Mouse (Mus musculus) thymus, postnatal 0 days (tissue): ENCODE results near the gene Tmem274. TPM values are rescaled to one million over a fixed set of nuclear protein-coding genes. Genes with fewer than 3 reads are reported as not detected.

Experiments
- DNase-seq: peaks from one replicate; pipeline ENCODE4 v3.0.0-alpha.2; 2015; ENCODE audit warnings: low spot score
- polyA plus RNA-seq: library from polyadenylated mRNA; unstranded; fragments of >200 nt; fragmentation: Nextera tagmentation; extraction: Ambion mirVana; gene quantifications from 2 replicates; pipeline ENCODE4 v1.2.1, GENCODE M21; 2015

Tmem274 gene
- polyA plus RNA-seq, 1 experiment from 2014 or later, result 0.31 TPM

- peak; percentile 94 for DNase-seq
These were observed 7.6 kb upstream of the Tmem274 start for GRCm38 (mm10) chr4:149469557-149469956.

DNA sequence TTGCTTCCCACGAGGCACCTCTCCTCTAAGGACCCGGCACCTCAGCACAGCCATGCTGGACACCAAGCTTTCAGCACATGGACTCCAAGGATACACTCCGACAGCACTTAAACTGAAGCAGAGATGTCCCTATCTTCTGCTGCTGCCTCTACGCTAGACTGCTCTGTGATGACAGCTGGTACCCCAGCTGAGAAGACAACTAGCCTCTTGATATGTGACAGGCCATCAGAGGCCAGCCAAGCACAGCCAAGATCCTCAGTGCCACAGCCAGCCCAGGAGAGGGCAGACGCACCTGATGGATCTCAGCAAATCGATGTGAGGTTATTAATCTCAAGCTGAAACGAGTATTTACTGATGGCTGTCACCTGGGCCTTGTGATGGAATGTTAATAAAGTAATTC is 2.1 kb upstream of the Tmem274 start:
- DNase-seq, result no peak

- no peak for DNase-seq
These were observed 7.4 kb downstream of the Tmem274 start for GRCm38 (mm10) chr4:149484566-149484965.

DNA sequence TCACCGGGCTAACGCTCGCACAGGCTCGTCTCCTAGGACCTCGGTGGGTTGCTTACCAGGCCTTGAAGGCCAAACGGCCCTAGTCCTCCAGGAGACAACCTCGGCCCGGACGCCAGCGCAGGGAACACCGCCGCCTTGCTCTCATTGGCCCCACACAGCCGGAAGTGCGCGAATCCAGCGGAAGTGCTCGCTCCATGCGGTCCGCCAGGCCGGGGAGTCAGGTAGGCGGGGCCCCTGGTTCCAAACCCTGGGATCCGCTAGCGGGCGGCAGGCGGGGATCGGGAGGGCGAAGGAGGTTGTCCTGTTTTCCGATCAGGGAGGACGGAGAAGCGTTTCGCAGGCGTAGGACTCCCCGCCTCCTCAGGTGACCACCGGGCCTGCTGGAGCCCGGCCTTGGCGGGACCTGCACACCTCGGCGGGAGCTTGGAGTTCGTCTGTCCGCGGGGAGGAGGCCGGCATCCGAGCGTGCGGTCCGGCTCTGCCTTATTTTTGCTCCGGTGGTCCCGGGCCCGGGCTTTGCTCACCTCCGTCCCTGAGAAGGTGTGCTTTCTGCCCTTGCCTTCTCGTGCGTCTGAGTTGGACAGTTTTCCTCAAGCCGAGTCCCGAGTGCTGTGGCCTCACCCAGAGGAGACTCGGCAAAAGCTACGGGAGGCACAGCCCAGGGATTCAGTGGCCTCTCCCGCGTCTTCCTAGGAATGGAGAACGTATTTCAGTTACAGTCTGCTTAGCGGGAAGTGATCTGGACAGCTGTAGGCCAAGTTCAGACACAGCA is 8.1 kb downstream of the Tmem274 start, which contains the start of the genes Nmnat1 and Lzic:
Nmnat1 (minus strand) TSS at position 150 of the 772 bp plus-strand sequence.
Lzic (plus strand) TSS at position 177 of the 772 bp plus-strand sequence.
- DNase-seq, result peak; percentile 93

GRCm38 (mm10) chr4:149485825-149486206 is 8.6 kb downstream of the Tmem274 start:
- peak; percentile 61 for DNase-seq

DNA sequence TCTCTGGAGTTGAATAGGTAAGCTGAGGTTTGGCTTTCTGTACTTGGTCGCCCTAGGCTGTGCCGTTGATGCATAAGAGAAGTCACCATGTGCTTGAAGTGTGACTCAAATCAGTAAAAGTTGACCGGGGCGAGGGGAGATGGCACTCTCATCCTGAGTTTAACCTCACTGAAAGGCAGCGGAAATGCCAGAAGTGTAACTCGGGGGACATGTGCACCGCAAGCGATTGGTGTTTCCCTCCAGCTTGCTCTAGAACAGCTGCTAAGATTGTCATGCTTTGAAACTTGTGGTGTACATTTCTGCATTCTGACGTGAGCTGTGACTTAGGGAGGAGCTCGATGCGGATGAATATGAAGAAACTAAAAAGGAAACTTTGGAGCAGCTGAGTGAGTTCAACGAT is 10.6 kb downstream of the Tmem274 start:
- no peak for DNase-seq

- no peak for DNase-seq
These were observed 12.4 kb downstream of the Tmem274 start for GRCm38 (mm10) chr4:149489415-149490240.

GRCm38 (mm10) chr4:149491151-149491550 is 14.0 kb downstream of the Tmem274 start:
- DNase-seq, result no peak

- DNase-seq, result no peak
These were observed 19.4 kb downstream of the Tmem274 start for GRCm38 (mm10) chr4:149496612-149497011.

- DNase-seq, result no peak
These were observed 21.7 kb downstream of the Tmem274 start for GRCm38 (mm10) chr4:149498901-149499300.

GRCm38 (mm10) chr4:149499790-149500189 is 22.6 kb downstream of the Tmem274 start:
- no peak for DNase-seq

- no peak for DNase-seq
These were observed 27.2 kb downstream of the Tmem274 start for GRCm38 (mm10) chr4:149504363-149504762.

DNA sequence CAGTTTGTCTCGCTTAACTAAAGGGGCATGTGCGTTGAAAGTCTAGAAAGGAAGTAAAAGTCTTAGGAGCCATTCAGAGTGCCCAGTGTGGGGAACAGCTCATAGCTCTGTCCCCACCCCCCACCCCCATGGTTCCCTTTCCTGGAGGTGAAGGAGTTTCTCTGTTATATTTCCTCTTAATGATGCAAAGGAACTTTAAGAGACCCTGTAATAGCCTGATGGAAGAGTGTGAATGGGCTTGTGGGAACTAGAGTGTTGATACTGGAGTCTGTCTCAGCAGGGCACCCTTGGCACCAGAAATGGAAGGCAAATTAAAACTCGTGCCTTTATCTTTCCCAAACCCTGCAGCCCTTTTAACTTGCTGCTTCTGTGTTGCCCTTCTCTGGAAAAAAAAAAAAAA is 27.7 kb downstream of the Tmem274 start:
- no peak for DNase-seq

DNA sequence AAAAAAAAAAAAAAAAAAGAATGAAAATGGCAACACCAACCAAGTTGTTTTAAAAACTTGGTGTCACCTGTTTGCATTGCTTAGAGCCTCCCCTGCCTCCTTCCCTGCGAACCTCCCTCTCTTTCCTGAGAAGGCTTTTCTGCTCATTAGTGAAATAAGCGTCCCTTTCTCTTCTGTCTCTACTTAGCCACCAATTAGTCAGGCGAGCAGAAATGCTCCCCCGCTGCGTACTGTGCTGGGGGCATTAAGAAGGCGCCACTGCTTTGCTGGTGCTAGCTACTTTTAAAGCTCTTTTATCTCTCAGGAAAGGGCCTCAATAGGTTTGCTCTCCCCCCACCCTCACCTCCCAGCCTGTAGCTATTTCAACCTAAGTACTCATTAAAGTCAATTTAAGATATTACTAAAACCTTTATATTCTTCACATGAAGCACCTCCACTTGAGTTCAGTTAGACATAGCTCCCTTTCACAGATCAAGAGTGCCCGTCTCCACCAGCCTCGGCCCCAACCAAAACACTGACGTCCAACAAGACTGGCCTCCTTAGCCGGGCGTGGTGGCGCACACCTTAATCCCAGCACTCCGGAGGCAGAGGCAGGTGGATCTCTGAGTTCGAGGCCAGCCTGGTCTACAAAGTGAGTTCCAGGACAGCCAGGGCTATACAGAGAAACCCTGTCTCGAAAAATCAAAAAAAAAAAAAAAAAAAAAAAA is 28.2 kb downstream of the Tmem274 start:
- no peak for DNase-seq

DNA sequence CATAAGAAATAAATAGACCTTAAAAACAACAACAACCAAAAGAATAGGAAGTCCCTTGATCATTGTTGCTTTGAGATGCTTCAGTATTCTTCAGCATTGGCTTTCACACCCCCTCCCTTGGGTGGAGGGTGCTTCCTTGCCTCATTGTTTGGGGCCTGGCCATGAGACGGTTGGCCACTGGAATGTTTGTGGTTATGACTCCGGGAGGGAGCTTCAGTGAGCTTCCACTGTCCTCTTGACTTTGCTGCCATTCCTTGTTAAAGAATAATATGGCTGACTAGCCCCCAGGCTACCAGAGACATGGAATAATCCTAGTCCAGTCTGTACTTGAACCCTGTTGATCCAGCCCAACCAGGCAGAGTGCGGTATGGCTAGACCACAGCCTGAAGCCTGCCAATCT is 29.7 kb downstream of the Tmem274 start:
- no peak for DNase-seq

- DNase-seq, result no peak
These were observed 34.1 kb downstream of the Tmem274 start for GRCm38 (mm10) chr4:149511221-149511646.

- DNase-seq, result no peak
These were observed 34.9 kb downstream of the Tmem274 start for GRCm38 (mm10) chr4:149512072-149512471.

DNA sequence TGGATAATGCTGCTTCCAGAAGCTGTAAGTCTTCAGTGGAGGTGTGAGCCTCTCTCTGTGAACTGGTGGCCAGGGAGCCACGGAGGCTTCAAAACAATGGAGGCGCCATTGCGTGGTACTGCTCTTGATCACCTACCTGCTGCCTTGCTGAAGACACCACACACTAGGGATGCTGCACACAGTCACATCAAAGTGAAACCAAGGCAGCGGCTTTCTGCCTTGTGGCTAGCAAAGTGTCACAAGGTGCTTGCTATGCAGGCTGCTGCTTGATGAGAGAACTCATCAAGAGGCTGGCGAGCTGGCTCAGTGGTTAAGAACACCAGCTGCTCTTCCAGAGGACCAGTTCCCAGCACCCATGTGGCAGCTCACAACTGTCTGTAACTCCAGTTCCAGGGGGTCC is 38.5 kb downstream of the Tmem274 start:
- peak; percentile 12 for DNase-seq

- peak; percentile 95 for DNase-seq
These were observed 40.7 kb downstream of the Tmem274 start, which contains the start of gene Ctnnbip1 for GRCm38 (mm10) chr4:149517868-149518340. Gene Ctnnbip1 (plus strand): TSS chr4:149518236.

- no peak for DNase-seq
These were observed 41.4 kb downstream of the Tmem274 start for GRCm38 (mm10) chr4:149518351-149519220.
